Mouse (Mus musculus) hindbrain, embryonic 16.5 days (tissue): Measurements from ENCODE around the gene Mettl16. TPM values are rescaled to one million over a fixed set of nuclear protein-coding genes. Genes with fewer than 3 reads are reported as not detected.
A peak's percentile ranks its signal among the peaks of the same experiment; 100 is the strongest.

Experiments
- ATAC-seq: fragments of 200-750 bp; cut with Nextera tagmentation; 2 replicates; pipeline ENCODE4 v1.8.0; 2017; ENCODE audit warnings: moderate TSS enrichment, moderate library complexity
- H3K27ac ChIP-seq: fragments of 300-500 bp; sonication (generic); 2 replicates; pipeline ENCODE4 v1.5.1; 2014; ENCODE audit warnings: low read depth, mild to moderate bottlenecking, control low read depth, low read length, moderate library complexity
- H3K27me3 ChIP-seq: fragments of 300-500 bp; sonication (generic); replicated peaks from 2 replicates; pipeline ENCODE4 v1.6.1; 2014; ENCODE audit warnings: low read length; ENCODE audit not compliant: control insufficient read depth, insufficient read depth
- H3K36me3 ChIP-seq: fragments of 300-500 bp; sonication (generic); 2 replicates; pipeline ENCODE4 v1.6.1; 2014; ENCODE audit warnings: mild to moderate bottlenecking, low read length, moderate library complexity, mixed read lengths; ENCODE audit not compliant: control insufficient read depth, insufficient read depth
- H3K4me1 ChIP-seq: fragments of 300-500 bp; sonication (generic); 2 replicates; pipeline ENCODE4 v1.6.1; 2014; ENCODE audit warnings: low read depth, low read length; ENCODE audit not compliant: control insufficient read depth, insufficient read depth
- H3K4me2 ChIP-seq: fragments of 300-500 bp; sonication (generic); 2 replicates; pipeline ENCODE4 v1.6.1; 2014; ENCODE audit warnings: mild to moderate bottlenecking, low read length, control low read depth, moderate library complexity
- H3K4me3 ChIP-seq: fragments of 300-500 bp; sonication (generic); 2 replicates; pipeline ENCODE4 v1.5.1; 2014; ENCODE audit warnings: mild to moderate bottlenecking, low read length, control low read depth, moderate library complexity
- H3K9ac ChIP-seq: fragments of 300-500 bp; sonication (generic); 2 replicates; pipeline ENCODE4 v1.6.1; 2014; ENCODE audit warnings: low read depth, mild to moderate bottlenecking, control low read depth, low read length, moderate library complexity
- H3K9me3 ChIP-seq: fragments of 300-500 bp; sonication (generic); 2 replicates; pipeline ENCODE4 v1.6.1; 2014; ENCODE audit warnings: mild to moderate bottlenecking, low read length, moderate library complexity; ENCODE audit not compliant: control insufficient read depth
- WGBS: fragments of 180-500 bp; shearing (Covaris S2); extraction: QIAGEN DNeasy Blood & Tissue Kit; methylation state at CpG from one replicate; pipeline ENCODE4 v1.1.7; 2014; 5-methylcytosine and 5-hydroxymethylcytosine counted together
- polyA plus RNA-seq: library from polyadenylated mRNA; unstranded; fragments of >200 nt; fragmentation: Nextera tagmentation; extraction: Ambion mirVana; gene quantifications from 2 replicates; pipeline ENCODE4 v1.2.1, GENCODE M21; 2015

Mettl16 gene
- polyA plus RNA-seq, 1 experiment from 2014 or later: 52.2 TPM

GRCm38 (mm10) chr11:74847919-74848521 lies 77.4 kb downstream of the Mettl16 start:
- no peak overlapping the region for H3K4me3 ChIP-seq
- peaks cover 17% of the 10 kb centered on the region for H3K36me3 ChIP-seq
- peak overlapping the region; percentile 21; the same call in 1 of the 2 replicates for H3K27ac ChIP-seq
- no peaks in the 10 kb centered on the region for H3K9me3 ChIP-seq
- no peak overlapping the region for H3K9ac ChIP-seq
- no peaks in the 10 kb centered on the region for H3K27me3 ChIP-seq
- peak; percentile 67 for ATAC-seq
- peaks cover 6% of the 10 kb centered on the region; the same call in 1 of the 2 replicates for H3K4me1 ChIP-seq
- H3K4me2 ChIP-seq: no peak overlapping the region
- WGBS: 3% methylated on average over 13 of the region's 13 CpGs

GRCm38 (mm10) chr11:74850998-74851661 lies 80.5 kb downstream of the Mettl16 start:
- no peak for ATAC-seq
- H3K4me2 ChIP-seq: no peak overlapping the region
- WGBS: 78% methylated on average over 14 of the region's 14 CpGs
- no peak overlapping the region for H3K9ac ChIP-seq
- peaks cover 8% of the 10 kb centered on the region; the same call in 1 of the 2 replicates for H3K36me3 ChIP-seq
- H3K9me3 ChIP-seq: no peaks in the 10 kb centered on the region
- no peak overlapping the region for H3K27ac ChIP-seq
- H3K4me3 ChIP-seq: no peak overlapping the region
- peaks cover 6% of the 10 kb centered on the region; the same call in 1 of the 2 replicates for H3K4me1 ChIP-seq
- no peaks in the 10 kb centered on the region for H3K27me3 ChIP-seq

GRCm38 (mm10) chr11:74857756-74858155 lies 87.1 kb downstream of the Mettl16 start:
- Histone ChIP-seq H3K4me3 (no peak overlapping the region), H3K4me1 (no peaks in the 10 kb centered on the region), H3K27ac (no peak overlapping the region), H3K9me3 (no peaks in the 10 kb centered on the region), H3K4me2 (no peak overlapping the region), H3K27me3 (no peaks in the 10 kb centered on the region), H3K36me3 (peaks cover 12% of the 10 kb centered on the region; the same call in 1 of the 2 replicates), H3K9ac (no peak overlapping the region)
- 88% methylated on average over 9 of the region's 9 CpGs for WGBS
- no peak for ATAC-seq

GRCm38 (mm10) chr11:74862129-74862528 lies 91.5 kb downstream of the Mettl16 start:
- Histone ChIP-seq H3K27me3 (no peaks in the 10 kb centered on the region), H3K27ac (no peak overlapping the region), H3K4me2 (no peak overlapping the region), H3K4me1 (no peaks in the 10 kb centered on the region), H3K36me3 (peaks cover 19% of the 10 kb centered on the region; the same call in 1 of the 2 replicates), H3K9ac (no peak overlapping the region), H3K4me3 (no peak overlapping the region), H3K9me3 (no peaks in the 10 kb centered on the region)
- 82% methylated on average over 5 of the region's 5 CpGs for WGBS
- ATAC-seq: no peak

- Histone ChIP-seq H3K9ac (no peak overlapping the region), H3K36me3 (peaks cover 13% of the 10 kb centered on the region; the same call in 1 of the 2 replicates)
- 33% methylated on average over 11 of the region's 11 CpGs for WGBS
Observed at GRCm38 (mm10) chr11:74863471-74863870, 92.8 kb downstream of the Mettl16 start.

GRCm38 (mm10) chr11:74864421-74864820 lies 93.8 kb downstream of the Mettl16 start:
- H3K4me1 ChIP-seq: peaks cover 2% of the 10 kb centered on the region; the same call in 1 of the 2 replicates
- ATAC-seq: no peak
- H3K9me3 ChIP-seq: no peaks in the 10 kb centered on the region
- peaks cover 11% of the 10 kb centered on the region; the same call in 1 of the 2 replicates for H3K36me3 ChIP-seq
- no peaks in the 10 kb centered on the region for H3K27me3 ChIP-seq
- H3K4me3 ChIP-seq: no peak overlapping the region
- no peak overlapping the region for H3K9ac ChIP-seq
- H3K4me2 ChIP-seq: no peak overlapping the region
- no peak overlapping the region for H3K27ac ChIP-seq
- 92% methylated on average over 9 of the region's 9 CpGs for WGBS

More at GRCm38 (mm10) chr11:74863471-74863870, 92.8 kb downstream of the Mettl16 start:
- H3K9me3 ChIP-seq: no peaks in the 10 kb centered on the region
- H3K4me2 ChIP-seq: no peak overlapping the region
- no peak for ATAC-seq
- no peak overlapping the region for H3K4me3 ChIP-seq
- no peaks in the 10 kb centered on the region for H3K27me3 ChIP-seq
- no peaks in the 10 kb centered on the region for H3K4me1 ChIP-seq
- no peak overlapping the region for H3K27ac ChIP-seq

- no peaks in the 10 kb centered on the region for H3K9me3 ChIP-seq
- ATAC-seq: no peak
- H3K9ac ChIP-seq: no peak overlapping the region
- H3K4me1 ChIP-seq: peaks cover 2% of the 10 kb centered on the region; the same call in 1 of the 2 replicates
- peaks cover 11% of the 10 kb centered on the region; the same call in 1 of the 2 replicates for H3K36me3 ChIP-seq
- 87% methylated on average over 9 of the region's 9 CpGs for WGBS
- H3K4me2 ChIP-seq: no peak overlapping the region
- no peak overlapping the region for H3K4me3 ChIP-seq
- no peaks in the 10 kb centered on the region for H3K27me3 ChIP-seq
- H3K27ac ChIP-seq: no peak overlapping the region
Observed at GRCm38 (mm10) chr11:74865252-74865651, 94.6 kb downstream of the Mettl16 start.

- Histone ChIP-seq H3K36me3 (peaks cover 11% of the 10 kb centered on the region; the same call in 1 of the 2 replicates), H3K27ac (no peak overlapping the region)
Observed at GRCm38 (mm10) chr11:74866640-74867039, 96.0 kb downstream of the Mettl16 start.

GRCm38 (mm10) chr11:74867181-74867580 lies 96.6 kb downstream of the Mettl16 start:
- Histone ChIP-seq H3K27me3 (no peaks in the 10 kb centered on the region), H3K4me3 (no peak overlapping the region), H3K27ac (no peak overlapping the region), H3K36me3 (peaks cover 11% of the 10 kb centered on the region; the same call in 1 of the 2 replicates), H3K9ac (no peak overlapping the region), H3K4me1 (peaks cover 11% of the 10 kb centered on the region), H3K4me2 (no peak overlapping the region), H3K9me3 (no peaks in the 10 kb centered on the region)
- WGBS: 68% methylated on average over 2 of the region's 2 CpGs
- peak; percentile 40; the same call in 1 of the 2 replicates for ATAC-seq

More at GRCm38 (mm10) chr11:74866640-74867039, 96.0 kb downstream of the Mettl16 start:
- Histone ChIP-seq H3K9me3 (no peaks in the 10 kb centered on the region), H3K27me3 (no peaks in the 10 kb centered on the region), H3K9ac (no peak overlapping the region), H3K4me1 (peaks cover 11% of the 10 kb centered on the region), H3K4me3 (no peak overlapping the region), H3K4me2 (no peak overlapping the region)
- ATAC-seq: peak; percentile 58
- 82% methylated on average over 4 of the region's 4 CpGs for WGBS
